Mouse (Mus musculus) heart, adult 2 months (tissue): ENCODE data around the gene Errfi1.

Experiments used
- CTCF ChIP-seq: fragments of 200-600 bp; IDR thresholded peaks from 2 replicates; pipeline ENCODE4 v1.8.1; 2022; ENCODE audit warnings: antibody characterized with exemption, mild to moderate bottlenecking, moderate library complexity
- EP300 ChIP-seq: fragments of 200-500 bp; IDR thresholded peaks from 2 replicates; pipeline ENCODE4 v1.6.1; 2011; ENCODE audit warnings: low read depth, low read length, control low read depth; ENCODE audit not compliant: insufficient read depth
- POLR2A ChIP-seq: fragments of 200-500 bp; IDR thresholded peaks from 2 replicates; pipeline ENCODE4 v1.6.1; 2011; ENCODE audit warnings: mild to moderate bottlenecking, low read depth, low read length, control low read depth; ENCODE audit not compliant: insufficient read depth

DNA sequence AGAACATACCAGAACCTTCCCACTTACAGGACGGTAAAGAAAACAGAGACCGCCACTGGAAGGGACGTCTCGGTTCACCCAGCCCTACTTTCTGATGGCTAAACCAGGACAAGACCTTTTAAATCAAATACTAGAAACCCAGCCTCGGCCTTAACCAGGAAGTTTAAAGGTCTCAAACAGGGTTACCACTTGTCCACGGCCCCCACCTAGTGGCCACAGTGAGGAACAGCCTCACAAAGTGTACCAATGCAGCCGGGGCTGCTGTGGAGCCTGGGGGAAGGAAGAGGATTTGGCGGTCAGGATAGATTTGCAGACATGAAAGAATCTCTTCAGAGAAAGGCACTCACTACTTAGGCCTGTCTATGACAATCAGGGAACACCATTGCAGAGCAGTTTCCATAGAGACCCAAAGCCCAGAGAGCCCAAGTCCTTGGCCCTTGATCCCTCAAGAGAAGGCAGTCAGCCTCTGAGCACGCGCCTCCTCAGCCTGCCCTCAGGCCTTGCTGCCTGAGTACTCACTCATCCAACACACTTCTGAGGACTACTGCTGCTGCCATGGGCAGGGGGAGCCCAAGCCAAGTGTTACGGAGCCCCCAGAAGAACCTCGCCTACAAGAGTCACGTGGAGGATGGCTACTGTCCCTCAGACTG is 45.1 kb downstream of the Errfi1 start:
- peak; percentile 68; the same call in 1 of the 2 replicates for TF ChIP-seq EP300
- TF ChIP-seq POLR2A, result no peak
- TF ChIP-seq CTCF, result 0 out of 2 replicates have a peak, but pooled peaks have one; percentile 99
